Mouse (Mus musculus) adrenal gland, adult 18-20 months (tissue): ENCODE measurements around the gene Lzts3. TPM values are rescaled to one million over a fixed set of nuclear protein-coding genes. Genes with fewer than 3 reads are reported as not detected.
A peak's percentile ranks its signal among the peaks of the same experiment; 100 is the strongest.
"Not testable (repeated sequence)": the region's sequence is repeated elsewhere in the genome, so short reads cannot be mapped to it uniquely, and the experiment has no call there.

Experiments used
- DNase-seq, 2 experiments: peaks; one replicate each; pipeline ENCODE4 v3.0.0; 2021 to 2022; ENCODE audit warnings: low spot score in 2 of 2
- long read RNA-seq, 2 experiments: library from polyadenylated mRNA; stranded (forward); transcript quantifications; one replicate each; pipeline ENCODE4 v2.0.0; 2021
- total RNA-seq, 2 experiments: library from RNA; stranded (reverse); gene quantifications; 1 replicate in 1 of 2; 2 replicates in 1 of 2; pipeline ENCODE4 v1.2.3; 2021

Gene Lzts3
- 10 to 100 TPM; 12.7 to 17.7 TPM for total RNA-seq
- long read RNA-seq, experiment 1, full-length matches to known transcripts: 9 of 11 reads
- long read RNA-seq, experiment 1, partial matches to known transcripts: 0 of 11 reads
- long read RNA-seq, experiment 1, other reads (novel, unspliced or antisense): 2 of 11 reads
- long read RNA-seq, experiment 2, full-length matches to known transcripts: 3 of 11 reads
- long read RNA-seq, experiment 2, partial matches to known transcripts: 6 of 11 reads
- long read RNA-seq, experiment 2, other reads (novel, unspliced or antisense): 2 of 11 reads

DNA sequence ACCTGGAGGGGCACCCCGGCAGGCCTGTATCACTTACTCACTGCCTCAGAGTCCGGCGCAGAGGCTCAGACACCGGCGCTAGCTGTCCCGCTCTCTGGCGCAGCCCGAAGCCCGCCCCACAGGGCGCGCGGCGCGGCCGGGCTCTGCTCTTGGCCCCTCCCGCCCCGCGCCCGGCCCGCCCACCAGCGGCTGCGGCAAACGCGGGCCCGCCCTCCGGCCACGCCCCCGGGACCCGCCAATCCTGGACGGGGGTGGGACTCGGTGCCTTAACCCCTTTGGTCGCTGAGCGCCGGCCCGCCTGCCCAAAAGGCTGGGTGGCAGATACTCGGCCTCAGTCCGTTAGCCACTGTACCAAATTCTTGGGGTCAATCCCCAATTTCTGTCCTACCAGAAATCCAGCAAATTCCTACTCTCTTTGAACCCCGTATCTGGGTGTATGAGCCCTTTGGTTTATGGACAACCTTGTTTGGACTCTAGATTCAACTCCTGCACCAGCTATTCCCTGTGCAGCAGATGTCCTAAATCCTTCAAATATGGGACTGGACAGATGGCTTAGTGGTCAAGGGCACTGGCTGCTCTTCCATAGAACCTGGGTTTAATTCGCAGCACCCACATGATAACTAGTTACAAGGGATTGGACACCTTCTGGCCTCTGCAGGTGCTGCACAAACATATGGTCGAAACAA is at the start of gene Lzts3:
Gene Lzts3, minus strand, starts transcription at position 120 of the 686 bp plus-strand sequence.
- peak; percentile 95 to 96 for DNase-seq

DNA sequence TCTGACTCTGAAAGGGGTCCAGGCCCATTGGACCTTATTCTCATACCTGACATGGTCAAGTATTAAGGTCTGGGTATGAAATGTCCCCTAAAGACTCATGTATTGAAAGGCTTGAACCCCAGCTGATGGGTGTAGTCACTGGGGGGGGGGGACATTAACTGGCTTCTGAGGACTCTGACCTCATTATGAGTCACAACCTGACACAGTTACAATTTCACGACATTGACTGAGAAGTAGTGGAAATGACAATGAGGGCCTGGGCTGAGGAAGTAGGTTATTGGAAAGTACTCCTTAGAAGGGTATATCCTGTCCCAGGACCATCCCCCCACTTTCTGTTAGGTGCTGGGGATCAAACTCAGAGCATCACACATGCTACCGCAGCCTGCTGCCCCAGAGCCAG is 46.4 kb upstream of the Lzts3 start:
- DNase-seq: peak in 1 of 2 experiments; percentile 18

- no peak for DNase-seq
Measured at GRCm38 (mm10) chr2:130685426-130685825, 42.8 kb upstream of the Lzts3 start.

DNA sequence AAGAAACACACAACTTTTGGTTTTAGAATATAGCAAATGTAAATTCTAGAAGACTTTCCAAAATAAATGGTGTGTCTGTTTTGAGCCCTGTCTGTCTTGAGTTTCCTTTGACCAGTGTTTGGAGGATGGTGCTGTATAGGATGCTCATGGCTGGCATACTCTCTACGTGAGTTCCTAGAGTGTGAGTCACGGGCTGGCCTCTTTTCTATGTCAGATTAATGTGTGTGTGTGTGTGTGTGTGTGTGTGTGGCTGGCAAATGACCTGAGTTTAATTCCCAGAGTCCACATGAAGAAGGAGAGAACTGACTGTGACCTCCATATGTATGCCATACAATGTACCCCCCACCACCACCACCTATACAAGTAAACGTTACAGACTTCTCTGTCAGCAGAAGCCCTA is 38.9 kb upstream of the Lzts3 start:
- no peak for DNase-seq

- no peak for DNase-seq
Measured at GRCm38 (mm10) chr2:130679899-130680298, 37.3 kb upstream of the Lzts3 start.

DNA sequence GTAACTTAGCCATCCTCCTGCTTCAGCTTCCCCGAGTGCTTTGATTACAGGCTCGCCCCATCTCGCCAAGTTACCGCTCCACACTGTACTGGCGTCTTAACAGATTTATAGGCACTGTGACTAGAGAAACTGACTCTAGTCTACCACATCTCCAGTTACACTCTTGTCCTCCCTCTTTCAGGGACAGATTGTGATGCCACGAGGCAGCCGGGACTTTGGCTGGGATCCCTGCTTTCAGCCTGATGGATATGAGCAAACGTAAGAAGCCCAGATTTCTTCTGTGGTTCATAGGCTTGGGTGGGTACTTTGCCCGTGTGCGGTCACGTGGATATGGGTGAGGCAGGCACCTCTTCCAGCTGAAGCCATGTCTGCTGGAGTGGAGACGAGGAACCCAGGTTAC is 36.6 kb upstream of the Lzts3 start:
- DNase-seq: no peak

GRCm38 (mm10) chr2:130677211-130677610 is 34.6 kb upstream of the Lzts3 start:
- DNase-seq: no peak

GRCm38 (mm10) chr2:130667559-130667958 is 25.0 kb upstream of the Lzts3 start, which contains the start of gene Itpa:
Gene Itpa (plus strand): TSS chr2:130667610.
- DNase-seq: peak; percentile 70 to 77

DNA sequence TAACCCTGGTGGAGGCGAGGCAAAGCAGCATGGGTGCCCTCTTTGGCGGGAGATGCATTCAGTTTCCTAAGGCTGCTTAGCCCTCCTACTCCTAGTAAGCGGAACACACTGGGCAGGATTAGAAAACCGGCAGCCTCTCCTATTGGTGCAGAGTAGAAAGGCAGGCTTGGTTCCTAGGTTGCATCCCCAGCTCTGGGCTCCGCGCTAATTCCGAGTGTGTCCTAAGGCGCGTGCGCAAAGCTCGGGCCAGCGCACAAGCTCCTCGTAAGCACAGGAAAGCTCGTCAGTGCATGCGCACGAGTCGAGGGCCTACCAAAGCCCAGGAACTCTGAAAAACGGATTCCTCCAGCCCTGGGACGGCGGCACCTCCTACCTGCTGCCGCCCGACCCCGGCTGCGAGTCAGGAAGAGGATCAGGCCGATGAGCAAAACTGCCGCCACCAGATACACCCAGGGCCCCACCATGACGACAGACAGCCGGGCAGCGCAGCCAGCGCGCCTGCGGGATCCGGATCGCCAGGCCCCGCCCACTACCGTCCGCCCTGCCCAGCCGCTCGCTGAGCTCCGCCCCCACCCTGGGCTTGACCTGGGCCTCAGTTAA is 21.6 kb upstream of the Lzts3 start, which contains the start of gene Ddrgk1:
Gene Ddrgk1, minus strand, starts transcription at position 558 of the 600 bp plus-strand sequence.
- peak; percentile 88 to 91 for DNase-seq

GRCm38 (mm10) chr2:130663342-130663741 is 20.7 kb upstream of the Lzts3 start:
- DNase-seq: no peak

GRCm38 (mm10) chr2:130658530-130658929 is 15.9 kb upstream of the Lzts3 start:
- no peak for DNase-seq

DNA sequence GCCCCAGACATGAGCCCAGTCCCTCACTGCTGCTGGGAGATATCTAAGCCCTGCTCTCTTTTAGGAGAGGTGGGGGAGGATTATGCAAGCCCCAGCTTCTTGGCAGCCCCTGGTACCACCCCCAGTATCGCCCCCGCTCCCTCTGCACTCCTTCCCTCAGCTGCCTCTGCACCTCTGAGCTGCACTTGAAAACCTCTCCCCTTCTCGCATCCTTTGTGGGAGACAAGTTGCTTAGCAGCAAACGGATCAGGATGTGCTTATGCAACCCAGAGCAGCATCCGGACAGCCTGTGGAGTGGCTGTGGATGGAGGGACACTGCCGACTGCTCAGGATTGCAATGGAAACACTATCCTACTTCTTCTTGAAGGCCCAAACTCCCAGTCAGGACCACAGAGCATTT is 14.9 kb upstream of the Lzts3 start:
- DNase-seq: no peak

DNA sequence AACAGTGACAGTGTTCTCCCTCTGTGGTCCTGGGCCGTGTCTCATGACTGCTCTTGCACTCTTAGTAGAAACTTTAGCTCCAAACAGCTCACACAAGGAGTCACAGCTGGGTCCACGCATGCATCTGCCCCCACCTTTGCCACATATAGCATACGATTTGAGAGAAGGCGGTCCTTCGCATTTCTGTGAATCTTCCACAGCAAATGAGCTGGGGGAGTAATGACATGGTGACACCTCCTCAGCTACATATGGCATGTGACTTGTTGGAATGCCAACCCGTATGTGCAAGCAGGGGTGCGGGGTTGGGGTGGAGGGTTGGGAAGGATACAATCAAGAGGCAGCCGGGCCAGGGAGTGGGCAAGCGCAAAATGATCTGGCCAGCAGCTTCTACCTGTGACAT is 13.9 kb upstream of the Lzts3 start:
- no peak for DNase-seq

- no peak for DNase-seq
Measured at GRCm38 (mm10) chr2:130655660-130656339, 13.2 kb upstream of the Lzts3 start.

DNA sequence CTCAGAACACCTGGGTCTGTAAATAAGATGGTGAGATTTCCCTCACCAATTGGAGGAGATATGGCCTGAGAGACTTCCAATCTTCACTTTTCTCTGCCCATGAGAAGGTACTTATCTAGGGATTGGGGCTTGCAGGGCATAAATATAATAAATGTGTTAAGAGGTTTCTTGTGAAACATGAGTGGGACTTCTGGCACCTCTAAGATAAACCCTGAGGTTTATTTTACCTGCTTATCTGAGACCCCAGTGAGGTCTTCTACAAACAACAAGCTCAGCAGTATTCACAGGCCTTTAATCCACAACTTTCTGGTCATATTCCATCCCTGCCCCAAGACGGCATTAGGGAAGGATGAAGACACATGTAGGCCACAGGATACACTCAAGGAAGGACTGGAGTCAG is 11.2 kb upstream of the Lzts3 start:
- no peak for DNase-seq

- DNase-seq: no peak
Measured at GRCm38 (mm10) chr2:130653303-130653702, 10.7 kb upstream of the Lzts3 start.

DNA sequence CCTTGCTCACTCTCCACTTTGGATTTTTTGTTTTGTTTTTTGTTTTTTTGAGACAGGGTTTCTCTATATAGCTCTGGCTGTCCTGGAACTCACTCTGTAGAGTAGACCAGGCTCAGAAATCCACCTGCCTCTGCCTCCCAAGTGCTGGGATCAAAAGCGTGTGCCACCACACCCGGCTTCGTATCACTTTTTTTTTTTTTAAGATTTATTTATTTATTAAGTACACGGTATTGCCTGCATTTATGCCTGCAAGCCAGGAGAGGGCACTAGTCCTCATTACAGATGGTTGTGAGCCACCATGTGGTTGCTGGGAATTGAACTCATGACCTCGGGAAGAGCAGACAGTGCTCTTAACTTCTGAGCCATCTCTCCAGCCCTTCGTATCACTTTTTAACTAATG is 6.4 kb upstream of the Lzts3 start:
- not testable (repeated sequence) for DNase-seq

- DNase-seq: no peak
Measured at GRCm38 (mm10) chr2:130645198-130645597, 2.6 kb upstream of the Lzts3 start.

DNA sequence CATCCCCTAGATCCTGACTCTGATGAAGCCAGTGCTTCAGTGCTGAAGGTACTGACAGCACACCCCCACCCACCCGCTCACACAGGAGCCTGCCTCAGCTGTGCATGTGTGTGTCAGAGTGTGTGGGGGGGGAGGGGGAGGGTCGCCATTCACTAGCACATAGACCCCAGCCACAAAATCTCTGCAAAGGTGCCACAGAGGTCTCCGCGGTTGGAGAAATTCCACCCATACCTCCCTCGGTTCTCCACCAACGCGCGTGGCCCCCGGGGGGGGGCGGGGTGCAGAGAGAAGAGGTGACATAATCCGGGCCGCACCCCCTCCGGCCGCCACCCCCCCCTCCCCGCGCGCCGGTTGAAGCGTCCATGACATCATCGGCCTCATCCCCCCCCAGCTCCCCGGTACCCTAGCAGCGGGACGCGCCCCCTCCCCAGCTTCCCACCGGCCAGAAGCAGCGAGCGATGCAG is 374 bp downstream of the Lzts3 start:
- DNase-seq: no peak

DNA sequence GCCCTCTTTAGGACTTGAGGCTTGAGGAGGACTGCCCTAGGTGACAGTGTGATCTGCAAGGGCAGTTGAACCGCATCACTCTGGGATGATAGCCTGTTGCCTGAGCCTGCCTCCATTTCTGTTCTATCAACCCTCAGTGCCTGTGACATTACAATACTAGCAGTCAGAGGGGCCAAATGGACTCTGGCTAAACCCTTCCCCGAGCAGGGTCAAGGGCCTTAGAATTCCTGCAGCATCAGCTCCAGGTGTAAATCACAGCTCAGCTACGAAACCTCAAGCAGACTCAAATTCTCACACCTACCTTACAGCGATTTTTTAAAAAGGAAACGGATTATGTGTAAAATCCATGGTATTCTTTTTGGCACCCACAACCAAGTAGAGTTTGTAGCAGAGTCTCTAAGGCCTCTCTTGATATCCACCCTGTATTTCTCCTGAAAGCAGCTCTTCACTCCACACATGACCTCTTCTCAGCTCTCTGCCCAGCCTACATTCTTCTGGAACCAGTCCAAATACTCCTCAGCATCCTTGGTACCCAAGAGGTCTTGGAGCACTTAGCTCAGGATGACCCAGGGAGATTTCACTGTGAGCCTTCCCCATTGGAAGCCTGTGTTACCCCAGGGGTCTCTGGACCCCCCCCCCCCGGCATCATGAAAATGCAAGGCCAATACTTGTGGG is 1.1 kb downstream of the Lzts3 start:
- DNase-seq: no peak

DNA sequence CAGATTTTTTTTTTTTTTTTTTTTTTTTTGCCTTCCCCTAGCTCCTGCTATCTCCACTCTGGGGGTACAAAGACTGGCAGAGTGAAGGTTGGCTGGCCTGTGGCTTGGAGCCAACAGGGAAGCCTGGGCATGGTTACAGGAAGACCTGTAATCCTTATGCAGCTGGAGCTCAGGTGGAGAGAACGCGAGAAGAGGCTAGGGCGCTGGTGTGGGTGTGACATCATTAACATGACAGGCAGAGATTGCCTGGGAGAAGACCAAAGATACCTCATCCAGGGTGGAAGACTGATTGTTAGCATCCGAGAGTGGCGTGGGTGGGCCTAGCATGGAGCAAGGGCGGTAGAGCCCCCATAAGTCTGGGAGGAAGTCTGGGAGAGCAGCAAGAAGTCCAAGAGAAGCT is 3.3 kb downstream of the Lzts3 start:
- DNase-seq: no peak
